Mouse (Mus musculus): Measurements from ENCODE around the gene 4921504E06Rik.

4921504E06Rik gene

DNA sequence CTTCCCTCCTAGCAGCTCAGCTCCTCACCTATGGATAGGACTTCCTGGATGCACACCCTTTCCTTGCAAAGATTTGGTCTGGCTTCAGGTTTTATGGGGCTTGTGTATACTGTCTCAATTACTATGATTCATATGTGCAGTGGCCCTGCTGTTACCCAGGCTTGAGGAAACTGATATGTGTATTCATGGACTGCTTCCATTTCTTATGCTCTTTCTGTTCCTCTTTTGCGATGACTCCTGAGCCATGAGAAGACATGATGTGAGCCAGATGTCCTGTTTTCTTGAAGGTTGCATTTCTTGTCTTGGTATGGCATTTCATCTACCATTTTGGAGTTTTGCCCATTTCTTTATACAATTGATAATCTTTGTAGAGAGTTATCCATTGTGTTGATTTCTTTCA is 48.0 kb downstream of the 4921504E06Rik start:
- DNase-seq (ENCODE audit: low spot score), result no peak

DNA sequence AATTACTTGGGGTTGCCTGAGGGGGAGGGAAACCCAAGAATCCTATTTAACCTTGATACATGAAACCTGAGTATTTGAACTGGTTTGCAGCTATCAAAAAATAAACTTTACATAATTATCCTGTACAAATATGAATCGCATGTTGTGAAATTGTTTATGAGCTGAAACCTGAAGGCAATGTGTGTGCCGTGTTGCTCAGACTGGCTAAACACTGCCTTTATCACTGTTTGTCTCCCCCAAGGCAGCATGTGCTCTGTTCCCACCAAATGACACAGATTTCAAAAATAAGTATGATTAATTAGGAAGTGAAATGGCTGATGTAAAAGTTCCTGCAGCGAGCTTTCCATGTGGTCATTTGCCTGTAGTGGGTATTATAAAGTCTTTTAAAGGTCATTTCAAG is 63.5 kb downstream of the 4921504E06Rik start:
- no peak for DNase-seq (ENCODE audit: low spot score)

DNA sequence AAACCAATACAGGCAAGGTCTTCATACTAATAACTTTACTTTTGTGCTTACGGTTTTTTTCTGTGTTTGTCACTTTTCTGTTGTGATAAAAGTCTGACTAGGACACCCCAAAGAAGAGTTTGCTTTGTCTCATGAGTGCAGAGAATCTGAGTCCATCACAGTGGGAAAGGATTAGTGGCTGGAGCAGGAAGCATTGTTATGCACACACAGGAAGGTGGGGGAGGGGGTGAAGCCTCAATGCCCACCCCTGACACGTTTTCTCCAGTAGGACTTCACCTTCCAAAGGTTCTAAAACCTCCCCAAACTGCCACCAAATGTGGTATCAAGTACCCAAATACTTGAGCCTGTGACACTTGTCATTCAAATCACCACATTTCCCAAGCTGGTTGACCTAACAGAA is 91.8 kb downstream of the 4921504E06Rik start:
- no peak for DNase-seq (ENCODE audit: low spot score)

DNA sequence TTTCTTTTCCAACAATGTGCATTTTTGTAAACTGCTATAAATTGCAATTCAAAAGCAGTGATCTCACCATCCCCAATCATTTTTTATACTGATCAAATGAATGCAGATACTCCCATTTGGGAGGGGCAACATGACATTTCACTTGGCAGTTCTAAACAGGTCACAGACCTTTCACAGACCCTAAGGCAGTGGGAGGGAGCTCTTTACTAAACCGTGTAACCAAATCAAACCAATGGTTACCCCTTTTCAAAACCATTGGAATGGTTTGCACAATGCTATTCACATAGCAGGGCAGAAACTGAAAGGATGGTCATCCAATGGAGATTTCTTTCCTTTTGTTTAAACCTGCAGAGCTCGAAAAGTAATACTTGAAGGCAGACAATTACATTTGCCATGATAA is 94.9 kb downstream of the 4921504E06Rik start:
- no peak for DNase-seq (ENCODE audit: low spot score)

DNA sequence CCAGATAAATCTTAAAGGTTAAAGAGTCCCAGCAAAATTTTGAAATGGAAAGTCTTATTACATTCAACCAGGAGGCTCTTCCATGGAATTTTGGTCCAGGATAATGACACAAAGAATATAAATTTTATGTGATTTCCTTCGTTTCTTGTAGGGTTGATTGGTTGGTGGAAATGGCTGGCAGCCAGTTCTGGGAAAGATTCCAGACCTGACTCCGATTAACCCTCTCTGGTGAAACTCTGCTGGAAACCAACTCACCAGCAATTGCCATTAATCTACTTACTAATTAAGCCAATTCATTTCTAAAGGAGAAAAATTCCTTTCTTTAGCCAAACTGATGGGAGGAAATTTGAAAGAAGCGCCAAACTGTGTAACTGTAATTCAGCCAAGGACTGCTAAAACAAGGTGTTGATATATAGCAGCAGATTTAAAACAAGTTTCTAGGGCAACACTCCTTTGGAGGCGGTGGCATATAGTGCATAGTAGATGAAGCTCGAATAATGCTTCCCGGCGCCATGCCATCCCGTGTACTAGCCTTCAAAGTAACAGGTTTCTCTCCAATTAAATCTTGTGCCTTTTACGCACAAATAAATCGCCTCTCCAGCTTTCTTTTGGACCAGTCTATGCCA is 97.7 kb downstream of the 4921504E06Rik start:
- DNase-seq (ENCODE audit: low spot score), result no peak

DNA sequence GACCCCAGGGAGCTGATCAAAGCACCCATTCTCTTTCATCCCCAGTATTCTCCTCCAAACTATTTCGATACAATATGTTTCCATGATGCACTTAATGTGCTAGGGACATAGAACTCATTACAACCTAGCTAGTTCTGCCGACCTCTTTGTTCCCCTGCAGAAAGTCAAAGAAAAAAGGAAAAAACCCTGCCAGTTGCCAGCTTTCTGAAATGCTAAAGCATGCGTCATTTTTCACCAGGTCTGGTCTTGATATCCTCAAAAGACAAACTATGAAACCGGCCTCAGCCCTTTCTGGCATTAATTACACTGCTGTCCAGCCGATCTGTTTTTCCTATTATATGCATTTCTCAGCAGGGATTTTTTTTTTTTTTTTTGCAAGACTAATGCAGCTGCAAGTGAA is 98.5 kb downstream of the 4921504E06Rik start:
- DNase-seq (ENCODE audit: low spot score), result no peak

DNA sequence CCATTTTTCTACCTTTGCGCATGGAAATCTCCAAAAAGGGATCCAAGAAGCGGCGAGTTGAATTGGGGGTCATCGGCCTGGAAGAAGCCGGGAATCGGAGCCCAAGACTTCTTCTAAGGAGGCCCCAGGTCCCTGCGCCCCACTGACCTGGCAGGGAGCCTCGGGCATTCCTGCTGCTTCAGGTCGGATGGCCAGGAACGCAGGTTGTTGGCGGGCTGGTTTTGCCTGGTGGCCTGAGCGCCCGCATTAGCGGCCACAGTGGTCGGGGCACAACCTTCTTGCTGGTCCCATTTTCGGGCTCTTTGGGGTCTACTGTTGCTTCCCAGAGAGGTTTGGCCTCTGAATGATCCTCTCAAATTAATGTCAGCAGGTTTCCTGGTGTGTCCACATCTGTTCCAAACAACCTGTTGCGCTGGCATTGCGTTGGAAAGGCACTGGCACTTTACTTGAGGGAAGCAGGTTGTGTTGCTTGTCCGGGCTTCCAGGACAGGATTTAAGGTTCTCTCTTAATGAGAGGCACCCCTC is 101.1 kb downstream of the 4921504E06Rik start:
- DNase-seq (ENCODE audit: low spot score), result no peak

DNA sequence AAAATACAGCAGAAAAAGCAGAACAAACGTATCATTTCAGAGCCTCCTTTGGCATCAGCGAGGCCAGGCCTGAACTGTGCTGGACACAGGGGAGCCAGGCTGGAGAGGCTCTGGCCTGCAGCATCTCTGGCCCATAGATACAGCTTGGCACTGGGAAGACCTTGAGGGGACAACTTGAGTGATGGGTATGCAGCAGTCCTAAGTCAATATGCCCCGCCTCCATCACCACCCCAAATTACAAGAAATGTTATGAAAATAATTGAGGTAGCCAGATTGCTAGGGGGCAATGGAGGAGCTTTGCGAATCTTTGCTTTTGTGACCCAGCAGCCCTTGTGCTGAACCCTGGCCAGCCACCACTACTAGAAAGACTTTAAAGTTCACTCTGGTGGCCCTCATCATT is 104.4 kb downstream of the 4921504E06Rik start:
- no peak for DNase-seq (ENCODE audit: low spot score)

DNA sequence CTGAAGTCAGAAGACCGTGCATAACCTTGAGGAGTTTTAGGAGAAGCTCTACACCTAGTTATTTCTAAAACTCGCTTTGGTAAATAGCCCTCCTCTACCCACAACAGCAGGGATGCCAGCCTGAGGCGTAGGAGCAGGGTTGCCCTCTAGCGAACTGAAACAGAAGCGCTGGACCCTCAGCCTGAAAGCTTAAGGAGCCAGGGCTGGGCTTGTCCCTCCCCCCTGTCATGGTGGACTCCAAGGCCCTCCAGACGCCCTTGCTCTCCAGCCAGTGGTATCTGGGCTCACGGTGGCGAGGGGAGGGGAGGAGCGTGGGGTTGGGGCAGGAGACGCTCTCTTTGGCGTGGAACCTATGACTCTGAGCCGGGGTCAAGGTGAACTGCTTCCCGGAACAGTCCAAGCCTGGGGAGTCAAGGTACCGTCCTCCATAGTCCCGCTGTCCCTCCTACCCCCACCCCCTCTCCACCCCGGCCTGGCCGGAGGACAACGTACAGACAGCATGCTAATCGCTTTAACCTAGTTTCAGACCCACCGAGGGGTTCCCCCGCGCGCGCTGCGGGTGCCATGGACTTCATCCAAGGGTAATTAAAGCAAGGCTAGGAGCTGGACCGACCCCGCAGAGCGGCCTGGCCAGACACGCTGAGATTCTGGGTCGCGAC is 105.5 kb downstream of the 4921504E06Rik start:
- peak; percentile 6 for DNase-seq (ENCODE audit: low spot score)

DNA sequence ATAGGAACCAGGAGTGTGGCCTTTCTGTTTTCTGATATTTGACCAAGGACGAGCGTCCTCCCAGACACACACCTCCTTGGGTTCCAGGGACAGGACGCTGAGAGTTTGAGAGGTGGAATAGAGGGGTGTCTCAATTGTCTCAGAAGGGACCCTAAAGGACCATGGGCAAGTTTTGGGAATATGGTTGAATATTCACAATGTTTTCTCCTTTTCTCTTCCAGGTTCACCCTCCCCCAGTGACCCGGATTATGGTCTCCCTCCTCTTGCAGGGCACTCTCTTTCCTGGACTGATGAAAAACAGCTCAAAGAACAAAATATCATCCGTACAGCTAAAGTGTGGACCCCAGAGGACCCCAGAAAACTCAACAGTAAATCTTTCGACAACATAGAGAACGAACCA is 107.0 kb downstream of the 4921504E06Rik start:
- DNase-seq (ENCODE audit: low spot score), result no peak

DNA sequence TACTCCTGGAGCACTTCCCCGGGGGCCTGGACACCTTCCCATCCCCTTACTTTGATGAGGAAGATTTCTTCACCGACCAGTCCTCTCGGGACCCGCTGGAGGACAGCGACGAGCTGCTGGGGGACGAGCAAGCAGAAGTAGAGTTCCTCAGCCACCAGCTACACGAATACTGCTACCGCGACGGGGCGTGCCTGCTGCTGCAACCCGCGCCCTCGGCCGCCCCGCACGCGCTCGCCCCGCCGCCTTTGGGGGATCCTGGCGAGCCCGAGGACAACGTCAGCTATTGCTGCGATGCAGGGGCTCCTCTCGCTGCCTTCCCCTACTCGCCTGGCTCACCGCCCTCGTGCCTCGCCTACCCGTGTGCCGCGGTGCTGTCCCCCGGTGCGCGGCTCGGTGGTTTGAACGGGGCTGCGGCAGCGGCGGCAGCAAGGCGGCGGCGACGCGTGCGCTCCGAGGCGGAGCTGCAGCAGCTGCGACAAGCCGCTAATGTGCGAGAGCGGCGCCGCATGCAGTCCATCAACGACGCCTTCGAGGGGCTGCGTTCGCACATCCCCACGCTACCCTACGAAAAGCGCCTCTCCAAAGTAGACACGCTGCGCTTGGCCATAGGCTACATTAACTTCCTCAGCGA is 107.7 kb downstream of the 4921504E06Rik start:
- no peak for DNase-seq (ENCODE audit: low spot score)

DNA sequence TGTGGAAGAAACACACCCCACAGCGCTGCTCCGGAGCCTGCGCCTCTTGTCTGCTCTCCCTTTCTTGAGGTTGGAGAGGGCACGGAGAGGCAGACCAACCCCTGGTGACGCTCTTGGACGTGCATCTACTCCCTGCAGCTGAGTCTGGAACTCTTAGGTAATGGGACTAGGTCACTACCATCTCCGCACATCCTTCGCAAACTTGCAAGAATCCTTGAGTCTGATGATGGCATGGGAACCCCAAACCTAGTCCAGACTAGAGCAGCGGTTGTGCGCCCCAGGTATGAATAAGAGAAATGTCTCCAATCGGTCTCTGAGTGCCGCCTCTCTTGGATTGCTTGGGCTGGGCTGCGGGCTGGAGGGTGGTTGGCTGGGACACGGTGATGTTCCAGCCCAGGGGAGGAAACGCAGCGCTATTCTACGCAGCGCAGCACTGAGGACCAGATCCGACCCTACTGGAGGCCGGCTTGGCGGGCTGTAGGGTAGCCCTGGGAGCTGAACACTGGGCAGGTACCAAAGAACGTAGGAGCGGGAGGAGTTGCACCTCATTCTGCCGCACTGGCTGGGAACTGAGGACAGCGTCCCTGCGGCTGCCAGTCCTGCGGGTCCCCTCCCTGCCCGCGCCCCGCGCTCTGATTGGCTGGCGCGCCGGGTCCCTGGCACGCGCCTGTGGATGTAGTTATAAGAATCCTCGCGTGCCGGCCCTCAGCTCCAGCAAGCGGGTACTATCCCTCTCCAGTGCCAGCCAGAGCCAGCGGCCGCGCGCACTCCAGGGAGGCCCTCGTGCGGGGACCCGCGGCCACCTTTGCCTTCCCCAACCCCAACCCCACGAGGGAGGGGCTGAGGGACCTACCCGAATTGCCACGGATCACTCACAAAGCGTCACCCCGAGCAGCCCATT is 108.5 kb downstream of the 4921504E06Rik start, which contains the start of gene Ptf1a:
Ptf1a (plus strand) TSS at position 733 of the 901 bp plus-strand sequence.
- no peak for DNase-seq (ENCODE audit: low spot score)

DNA sequence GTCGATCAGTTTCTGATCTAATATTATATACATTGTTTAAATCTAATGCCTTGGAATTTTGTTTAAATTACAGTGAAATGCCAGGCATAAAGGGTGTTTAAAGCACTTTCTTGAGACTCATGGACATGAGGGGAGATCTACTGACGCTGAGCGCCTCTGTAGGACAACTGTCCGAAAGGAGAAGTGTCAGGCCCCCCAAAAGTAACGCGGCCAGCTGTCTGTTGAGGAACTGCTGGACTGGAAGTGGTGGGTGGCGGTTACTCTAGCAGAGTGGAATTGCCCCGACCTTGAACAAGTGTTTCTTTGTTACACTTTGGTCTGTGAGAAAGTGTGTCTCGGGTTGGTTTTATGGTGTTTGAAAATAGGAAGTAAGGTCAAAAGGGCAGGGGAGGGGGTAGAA is 109.4 kb downstream of the 4921504E06Rik start:
- DNase-seq (ENCODE audit: low spot score), result no peak

DNA sequence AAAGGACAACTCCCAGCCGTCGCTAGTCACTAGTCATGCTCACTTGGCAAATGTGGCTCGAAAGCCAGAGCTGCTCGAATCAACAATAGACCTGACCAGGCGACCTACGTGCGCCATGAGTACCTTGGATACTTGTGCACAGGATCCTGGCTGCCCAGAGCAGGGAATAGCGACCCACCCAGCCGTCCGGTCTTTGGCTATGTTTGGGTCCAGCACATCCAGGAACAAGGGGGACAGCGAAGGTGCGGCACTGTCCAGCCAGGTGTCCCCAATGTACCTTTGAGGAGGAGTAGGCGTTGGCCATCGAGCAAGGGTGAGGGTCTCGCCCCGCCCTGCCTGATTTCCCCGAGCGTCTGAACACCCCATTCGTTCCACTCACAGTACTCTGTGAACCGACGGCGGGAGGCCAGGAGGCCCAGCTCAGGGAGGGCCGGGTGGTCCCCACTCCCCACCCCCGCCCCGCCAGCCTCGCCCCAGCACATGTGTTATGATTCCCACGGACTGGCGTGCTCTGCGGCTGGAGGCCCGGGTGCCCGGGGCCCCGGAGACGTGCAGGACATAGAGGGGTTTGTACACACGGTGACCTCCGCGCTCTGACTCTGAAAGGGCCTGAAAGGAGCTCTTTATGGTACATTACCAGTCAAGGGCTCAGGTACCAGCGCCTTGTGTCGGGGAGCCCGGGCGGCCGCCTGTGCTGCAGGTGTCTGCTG is 121.9 kb downstream of the 4921504E06Rik start:
- no peak for DNase-seq (ENCODE audit: low spot score)

DNA sequence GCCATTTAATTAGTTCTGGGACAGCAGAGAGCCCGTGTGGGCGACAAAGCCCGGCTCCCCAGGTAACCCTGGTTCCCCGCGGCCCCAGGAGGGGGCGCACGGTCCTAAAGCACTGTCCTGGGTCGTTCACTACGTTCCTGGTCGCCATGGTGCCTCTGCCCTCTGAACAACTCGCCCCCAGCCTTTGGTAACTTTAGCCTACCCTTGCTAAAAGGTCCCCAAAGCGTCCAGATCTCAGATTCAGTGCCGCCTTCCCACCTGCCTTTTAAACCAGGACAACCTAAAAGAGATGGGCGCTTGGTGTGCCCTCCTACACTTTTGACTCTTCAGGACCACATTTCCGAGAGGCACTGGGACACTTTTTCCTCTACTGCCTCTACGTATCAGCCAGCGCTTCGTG is 122.5 kb downstream of the 4921504E06Rik start:
- no peak for DNase-seq (ENCODE audit: low spot score)

DNA sequence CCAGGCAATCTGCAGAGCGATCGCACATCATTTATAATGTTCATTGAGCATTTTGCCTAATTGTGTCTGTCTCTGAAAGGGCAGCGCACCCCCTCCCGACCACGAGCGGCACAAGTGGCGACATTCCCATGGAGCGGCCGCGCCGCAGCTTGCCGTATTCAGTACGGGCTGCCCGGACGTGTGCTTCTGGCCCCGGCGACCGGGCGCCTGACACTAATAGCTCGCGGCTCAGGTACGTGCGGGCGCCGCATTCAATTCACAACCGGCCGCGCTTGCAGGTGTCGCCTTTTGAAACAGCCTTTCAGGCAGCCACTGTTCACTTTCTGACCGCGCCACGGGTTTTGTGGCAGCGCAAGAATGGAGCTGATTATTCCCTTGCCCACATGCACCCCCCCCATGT is 123.0 kb downstream of the 4921504E06Rik start:
- no peak for DNase-seq (ENCODE audit: low spot score)

DNA sequence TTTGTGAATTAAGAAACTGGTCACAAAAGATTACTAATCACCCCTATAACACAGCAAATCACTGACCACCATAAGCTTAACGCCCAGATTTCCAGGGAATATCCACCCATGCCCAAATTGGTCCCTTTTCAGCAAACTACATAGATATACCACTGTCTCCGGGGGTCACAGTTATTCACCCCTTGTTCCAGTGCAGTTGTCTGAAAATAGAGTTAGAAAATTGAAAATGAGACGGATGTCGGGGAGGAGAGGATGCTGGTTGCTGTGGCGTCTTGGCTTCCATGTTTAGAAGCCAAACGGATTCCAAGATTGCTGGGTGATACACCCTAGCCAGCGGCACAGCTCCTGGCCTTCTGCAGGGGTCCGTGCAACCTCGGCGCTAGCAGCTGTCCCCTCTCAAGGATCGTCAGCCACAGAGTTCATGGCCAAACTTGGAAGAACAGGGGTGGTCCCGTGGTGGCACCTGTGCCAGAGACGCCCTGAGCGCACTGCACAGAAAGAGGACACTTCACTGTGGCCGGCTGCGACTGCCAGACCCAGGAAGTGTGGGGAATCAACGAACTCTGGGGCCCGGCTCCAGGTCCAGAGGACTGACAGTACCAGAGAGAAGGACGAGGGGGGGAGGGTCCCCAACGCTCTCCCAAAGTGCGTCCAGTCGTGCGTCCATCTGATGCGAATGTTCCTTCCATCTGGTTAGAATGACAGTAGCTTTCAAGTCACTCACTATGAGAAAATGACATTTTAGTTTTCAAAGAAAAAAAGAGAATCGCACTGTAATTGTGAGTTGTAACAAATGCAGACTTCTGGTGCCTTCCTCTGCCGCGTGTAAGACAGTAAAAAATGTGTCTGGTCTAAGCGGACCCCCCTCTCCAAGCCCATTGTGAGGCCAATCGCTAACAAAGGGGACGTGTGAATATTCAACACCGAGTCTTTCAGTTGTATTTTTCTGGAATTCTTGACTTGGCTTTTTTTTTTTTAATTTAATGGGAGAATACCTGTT is 123.7 kb downstream of the 4921504E06Rik start:
- DNase-seq (ENCODE audit: low spot score), result no peak

DNA sequence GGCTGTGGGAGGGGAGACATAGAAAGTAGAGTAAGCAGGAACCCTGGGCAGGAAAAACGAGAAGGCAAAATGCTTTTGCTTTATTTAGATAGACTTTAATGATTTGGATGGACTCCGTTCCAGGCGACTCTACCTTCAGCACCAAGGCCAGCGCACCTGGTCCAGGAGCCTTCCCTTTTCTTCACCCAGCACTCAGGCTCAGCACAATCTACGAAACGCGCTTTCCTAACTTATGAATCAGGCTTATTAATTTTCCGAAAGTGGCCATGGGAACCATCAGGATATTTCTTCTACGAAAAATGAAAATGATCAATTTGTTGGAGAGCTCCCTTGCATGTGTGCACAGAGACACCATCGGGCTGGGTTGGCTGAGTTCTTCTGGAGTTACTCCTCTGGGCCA is 124.7 kb downstream of the 4921504E06Rik start:
- DNase-seq (ENCODE audit: low spot score), result no peak

DNA sequence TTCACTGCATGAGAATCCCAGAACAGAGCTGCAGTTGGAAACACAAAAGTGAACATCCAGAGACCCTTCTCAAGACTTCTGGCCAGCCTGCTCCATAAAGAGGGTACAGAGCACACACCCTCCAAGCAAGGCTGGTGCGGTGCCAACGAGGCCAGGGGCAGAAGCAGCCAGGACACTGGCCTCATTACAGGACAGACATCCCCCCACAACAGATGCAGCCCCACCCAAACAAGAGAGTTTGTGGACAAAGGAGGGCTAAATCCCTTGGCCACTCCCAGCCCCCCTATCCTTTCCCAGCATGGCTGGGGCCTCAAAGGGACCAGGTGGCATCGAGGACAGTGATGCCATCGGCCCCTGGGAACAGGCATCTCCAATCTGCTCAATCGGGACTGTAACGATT is 130.6 kb downstream of the 4921504E06Rik start:
- no peak for DNase-seq (ENCODE audit: low spot score)

DNA sequence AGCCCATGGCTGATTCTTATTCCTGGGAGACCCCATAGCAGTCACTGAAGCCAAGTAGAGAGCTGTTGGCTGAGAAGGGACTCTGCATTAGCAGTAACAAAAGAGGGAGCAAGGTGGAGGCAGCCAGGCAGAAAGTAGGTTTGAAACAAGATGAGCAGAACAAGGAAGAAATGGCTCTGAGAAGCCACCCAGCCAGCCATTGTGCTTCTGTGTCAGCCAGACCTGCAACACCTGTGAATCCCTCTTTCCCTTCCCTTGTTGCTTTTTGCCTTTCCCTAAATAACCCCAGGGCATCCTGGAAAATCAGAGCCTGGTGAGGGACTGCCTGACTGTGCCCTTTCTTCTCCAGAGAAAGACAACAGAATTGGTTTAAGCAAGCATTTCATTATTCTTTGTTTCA is 131.5 kb downstream of the 4921504E06Rik start:
- DNase-seq (ENCODE audit: low spot score), result no peak
